Mouse (Mus musculus) intestine, postnatal 0 days (tissue): ENCODE measurements around the gene Herc1. TPM values are rescaled to one million over a fixed set of nuclear protein-coding genes. Genes with fewer than 3 reads are reported as not detected.

ENCODE experiments used
- ATAC-seq: fragments of 200-750 bp; cut with Nextera tagmentation; 2 replicates; pipeline ENCODE4 v1.8.0; 2017; ENCODE audit warnings: mild to moderate bottlenecking, moderate TSS enrichment, moderate library complexity
- H3K27ac ChIP-seq: fragments of 300-500 bp; sonication (generic); 2 replicates; pipeline ENCODE4 v1.5.1; 2014; ENCODE audit warnings: mild to moderate bottlenecking, low read depth, low read length, moderate library complexity
- H3K27me3 ChIP-seq: fragments of 300-500 bp; sonication (generic); replicated peaks from 2 replicates; pipeline ENCODE4 v1.6.1; 2014; ENCODE audit warnings: low read length, mixed read lengths; ENCODE audit not compliant: control insufficient read depth, insufficient read depth
- H3K36me3 ChIP-seq: fragments of 300-500 bp; sonication (generic); 2 replicates; pipeline ENCODE4 v1.6.1; 2014; ENCODE audit warnings: mild to moderate bottlenecking, moderate library complexity; ENCODE audit not compliant: control insufficient read depth, insufficient read depth
- H3K4me1 ChIP-seq: fragments of 300-500 bp; sonication (generic); replicated peaks from 2 replicates; pipeline ENCODE4 v1.6.1; 2014; ENCODE audit warnings: antibody characterized with exemption, low read length, mixed read lengths; ENCODE audit not compliant: control insufficient read depth, insufficient read depth
- H3K4me2 ChIP-seq: fragments of 300-500 bp; sonication (generic); replicated peaks from 2 replicates; pipeline ENCODE4 v1.6.1; 2014; ENCODE audit warnings: low read depth, mild to moderate bottlenecking, moderate library complexity
- H3K4me3 ChIP-seq: fragments of 300-500 bp; sonication (generic); 2 replicates; pipeline ENCODE4 v1.5.1; 2014; ENCODE audit warnings: low read depth, low read length
- H3K9ac ChIP-seq: fragments of 300-500 bp; sonication (generic); 2 replicates; pipeline ENCODE4 v1.6.1; 2014; ENCODE audit warnings: mild to moderate bottlenecking, low read depth, low read length
- H3K9me3 ChIP-seq: fragments of 300-500 bp; sonication (generic); 2 replicates; pipeline ENCODE4 v1.6.1; 2016; ENCODE audit warnings: mixed run types; ENCODE audit not compliant: control insufficient read depth
- CTCF ChIP-seq: sonication (generic); IDR thresholded peaks from 2 replicates; pipeline ENCODE4 v1.5.1; 2016; ENCODE audit warnings: low read depth, mild to moderate bottlenecking, control low read depth, antibody characterized with exemption, moderate library complexity
- WGBS: fragments of 180-500 bp; shearing (Covaris S2); extraction: QIAGEN DNeasy Blood & Tissue Kit; methylation state at CpG from one replicate; pipeline ENCODE4 v1.1.7; 2014; 5-methylcytosine and 5-hydroxymethylcytosine counted together
- polyA plus RNA-seq: library from polyadenylated mRNA; unstranded; fragments of >200 nt; fragmentation: Nextera tagmentation; extraction: Ambion mirVana; gene quantifications from 2 replicates; pipeline ENCODE4 v1.2.1, GENCODE M21; 2015

Herc1 gene
- polyA plus RNA-seq, result 7.2 and 10.2 TPM in 2 replicates

DNA sequence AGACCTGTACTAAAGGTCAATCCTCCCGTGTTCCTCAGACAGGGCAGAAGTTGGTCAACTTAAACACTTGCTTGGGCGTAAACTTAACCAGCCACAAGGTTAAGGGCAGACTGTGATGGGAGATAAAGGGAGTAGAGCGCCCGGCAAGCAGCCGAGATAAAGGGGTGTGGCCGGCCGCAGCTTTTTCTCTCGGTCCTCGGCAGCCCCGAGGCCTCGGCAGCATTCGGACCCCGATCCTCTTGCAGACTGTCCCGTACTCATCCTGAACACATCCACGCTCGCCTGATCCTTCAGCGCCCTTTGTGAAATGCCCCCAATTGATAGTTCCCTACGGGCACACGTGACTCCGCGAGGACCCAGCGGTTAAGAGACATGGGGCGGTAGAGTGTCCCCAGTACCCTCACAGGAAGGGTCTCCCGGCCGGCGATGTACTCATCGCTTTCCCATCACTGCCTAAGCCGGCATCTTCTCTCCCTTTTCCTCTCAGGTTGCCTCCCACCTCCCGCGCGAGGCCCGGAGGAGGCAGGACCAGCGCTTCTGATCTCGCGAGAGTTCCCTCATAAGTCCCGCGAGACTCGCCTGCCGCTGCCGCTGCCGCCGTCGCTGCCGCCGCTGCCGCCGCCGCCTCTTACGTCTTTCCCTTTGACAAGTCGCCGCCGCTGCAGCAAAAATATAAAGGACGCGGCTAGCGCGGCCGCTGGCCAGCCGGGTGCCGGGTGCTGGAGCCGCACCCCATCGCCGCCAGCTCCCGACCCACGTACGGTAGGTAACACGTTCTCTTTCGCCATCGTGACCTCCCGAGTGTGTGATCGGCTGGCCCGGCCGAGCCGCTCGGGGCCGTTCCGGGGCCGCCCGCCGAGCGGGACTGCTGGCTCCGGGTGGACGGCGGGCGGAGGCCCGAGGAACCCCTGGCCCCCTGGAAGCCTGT is at the start of gene Herc1:
TSS of gene Herc1 (plus strand) at position 591 of the 928 bp plus-strand sequence.
- peak within 1 kb of the TSS; percentile 97 for H3K9ac ChIP-seq
- H3K27ac ChIP-seq, result peak within 1 kb of the TSS; percentile 96
- H3K36me3 ChIP-seq, result no peaks in the 10 kb centered on the region
- no peak for TF ChIP-seq CTCF
- no peaks in the 10 kb centered on the region for H3K27me3 ChIP-seq
- WGBS, result under 1% methylated on average over 85 of the region's 85 CpGs
- peak within 1 kb of the TSS; percentile 99 for H3K4me3 ChIP-seq
- H3K9me3 ChIP-seq, result no peaks in the 10 kb centered on the region
- no peaks in the 10 kb centered on the region; the same call in 1 of the 2 replicates for H3K4me1 ChIP-seq
- peak within 1 kb of the TSS; percentile 91 for H3K4me2 ChIP-seq
- ATAC-seq, result peak; percentile 92

DNA sequence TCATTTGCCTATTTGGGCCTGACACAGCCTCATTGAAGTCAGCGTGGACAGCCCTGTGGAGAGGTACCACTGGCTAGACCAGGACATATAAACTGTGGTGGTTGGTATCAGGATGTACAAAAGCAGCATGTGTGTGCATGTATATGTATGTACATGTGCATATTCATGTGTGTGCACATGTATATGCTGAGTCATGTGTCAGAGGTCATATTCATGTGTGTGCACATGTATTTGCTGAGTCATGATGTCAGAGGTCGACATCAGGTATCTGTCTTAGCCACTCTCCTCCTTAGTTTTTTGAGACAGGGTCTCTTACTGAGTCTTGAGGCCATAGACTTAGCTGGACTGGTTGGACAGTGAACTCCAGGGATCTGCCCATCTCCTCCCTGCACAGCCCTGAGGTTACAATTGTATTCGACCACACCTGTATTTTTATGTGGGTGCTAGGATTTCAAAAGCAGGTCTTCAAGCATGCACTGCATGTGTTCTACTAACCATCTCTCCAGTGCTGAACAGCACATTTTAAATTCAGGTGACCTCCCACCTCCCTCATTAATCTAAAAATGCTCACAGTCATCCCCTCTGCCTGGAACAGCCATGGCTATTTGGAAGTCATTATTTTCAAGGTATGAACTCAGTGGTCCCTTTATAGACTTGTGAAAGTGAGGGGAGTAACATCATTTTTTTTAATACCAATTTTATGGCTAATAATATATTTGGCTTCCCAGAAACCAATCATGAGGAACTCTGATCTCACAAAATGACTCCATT is 45.7 kb upstream of the Herc1 start:
- Histone ChIP-seq H3K36me3 (no peaks in the 10 kb centered on the region), H3K27ac (no peak overlapping the region), H3K9me3 (no peaks in the 10 kb centered on the region), H3K4me3 (peak overlapping the region; percentile 38; the same call in 1 of the 2 replicates), H3K9ac (no peak overlapping the region), H3K4me2 (peak overlapping the region; percentile 63; the same call in 1 of the 2 replicates), H3K4me1 (0 out of 2 replicates have a peak, but pooled peaks cover 8% of the 10 kb centered on the region), H3K27me3 (no peaks in the 10 kb centered on the region)
- WGBS, result 88% methylated on average over 3 of the region's 3 CpGs
- no peak for ATAC-seq
- TF ChIP-seq CTCF, result no peak

DNA sequence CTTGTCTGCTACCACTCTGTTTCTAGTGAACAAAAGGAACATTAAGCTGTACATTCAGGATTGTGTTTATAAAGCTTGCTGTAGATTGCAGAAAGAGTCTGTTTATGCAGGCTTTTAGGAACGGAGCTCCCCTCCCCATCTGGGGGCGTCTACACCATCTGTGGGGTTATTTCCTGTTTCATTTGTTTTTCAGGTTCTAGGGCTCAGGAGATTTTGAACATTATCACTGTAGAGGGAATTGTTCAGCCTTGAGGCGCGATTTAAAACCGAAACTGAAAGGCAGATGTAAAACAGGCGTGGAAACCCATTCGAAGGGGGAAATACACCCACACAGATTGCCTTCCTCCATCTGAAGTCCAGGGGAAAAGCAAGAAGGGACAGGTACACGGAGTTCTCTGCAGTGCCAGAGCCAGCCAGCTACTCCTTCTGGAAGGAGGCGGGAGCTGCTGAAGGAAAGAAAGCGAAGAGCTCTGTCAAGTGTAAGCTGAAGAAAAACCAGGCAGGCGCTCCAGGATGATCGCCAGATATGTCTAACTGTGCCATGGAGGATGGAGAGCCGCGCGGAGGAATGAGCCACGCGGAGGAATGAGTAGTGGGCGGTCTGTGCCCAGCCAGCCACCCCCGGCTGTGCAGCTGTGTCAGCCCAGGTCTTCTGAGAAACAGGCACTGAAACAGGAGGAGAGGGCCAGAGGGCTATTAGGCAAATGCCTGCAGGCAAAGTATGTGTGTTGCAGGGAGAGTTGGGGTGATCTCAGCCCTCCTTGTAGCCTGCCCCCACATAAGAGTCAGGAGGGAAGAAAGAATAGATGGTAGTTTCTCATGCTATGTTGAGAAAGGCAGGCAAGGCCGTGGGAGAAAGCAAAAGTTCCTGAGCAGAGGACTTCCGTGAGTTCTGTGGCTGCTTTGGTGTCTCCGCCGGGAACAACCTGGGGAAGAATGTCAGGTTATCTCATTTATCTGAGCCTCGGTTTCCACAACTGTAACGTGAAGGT is 44.8 kb upstream of the Herc1 start:
- H3K9ac ChIP-seq, result peak overlapping the region; percentile 26; the same call in 1 of the 2 replicates

DNA sequence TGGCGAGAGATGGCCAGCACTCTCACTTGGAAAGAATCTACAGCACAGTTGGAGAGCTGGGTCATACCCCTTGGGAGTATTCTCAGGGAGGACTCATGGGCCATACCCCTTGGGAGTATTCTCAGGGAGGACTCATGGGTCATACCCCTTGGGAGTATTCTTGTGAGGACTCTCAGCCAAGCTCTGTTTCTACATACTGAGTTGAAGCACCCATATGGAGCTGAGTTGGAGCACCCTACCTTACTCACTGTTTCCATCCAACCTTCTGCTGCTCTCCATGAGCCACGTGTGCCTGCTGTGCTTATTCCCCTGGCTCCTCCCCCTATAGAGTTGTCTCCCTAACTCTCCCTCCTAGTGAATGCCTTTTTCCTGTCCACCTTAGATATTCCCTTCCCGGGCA is 43.8 kb upstream of the Herc1 start:
- Histone ChIP-seq H3K9me3 (no peaks in the 10 kb centered on the region), H3K4me1 (0 out of 2 replicates have a peak, but pooled peaks cover 8% of the 10 kb centered on the region), H3K4me2 (no peak overlapping the region), H3K36me3 (no peaks in the 10 kb centered on the region), H3K27ac (no peak overlapping the region), H3K9ac (no peak overlapping the region), H3K27me3 (no peaks in the 10 kb centered on the region), H3K4me3 (no peak overlapping the region)
- TF ChIP-seq CTCF, result no peak
- no peak for ATAC-seq
- WGBS, result 80% methylated on average over 3 of the region's 3 CpGs

More for the DNA sequence above, 44.8 kb upstream of the Herc1 start:
- Histone ChIP-seq H3K4me1 (0 out of 2 replicates have a peak, but pooled peaks cover 8% of the 10 kb centered on the region), H3K4me2 (peak overlapping the region; percentile 63), H3K9me3 (no peaks in the 10 kb centered on the region), H3K4me3 (peak overlapping the region; percentile 38), H3K27me3 (no peaks in the 10 kb centered on the region), H3K27ac (no peak overlapping the region), H3K36me3 (no peaks in the 10 kb centered on the region)
- 44% methylated on average over 25 of the region's 25 CpGs for WGBS
- ATAC-seq, result peak; percentile 14; the same call in 1 of the 2 replicates
- no peak for TF ChIP-seq CTCF

DNA sequence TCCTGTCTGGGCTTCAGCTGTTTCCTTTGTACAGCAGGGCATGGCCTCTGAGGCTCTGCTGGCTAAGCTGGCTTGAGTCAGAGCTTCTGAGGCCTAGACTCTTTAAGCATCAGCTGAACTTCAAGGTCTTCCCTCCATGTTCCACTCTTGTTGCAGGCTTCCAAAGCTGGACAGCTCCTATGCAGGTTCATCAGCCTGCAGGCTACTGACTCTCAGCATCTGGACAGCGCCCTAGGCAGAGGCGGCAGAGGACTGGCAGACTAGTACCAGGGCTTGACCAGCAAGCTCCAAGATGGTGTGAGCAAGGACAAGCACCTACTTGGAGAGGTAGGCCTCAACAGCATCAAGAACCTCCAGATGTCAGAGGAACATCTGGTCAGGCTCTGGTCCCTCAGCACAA is 42.9 kb upstream of the Herc1 start:
- Histone ChIP-seq H3K9me3 (no peaks in the 10 kb centered on the region), H3K27ac (no peak overlapping the region), H3K27me3 (no peaks in the 10 kb centered on the region), H3K4me1 (0 out of 2 replicates have a peak, but pooled peaks cover 8% of the 10 kb centered on the region), H3K9ac (no peak overlapping the region), H3K36me3 (no peaks in the 10 kb centered on the region), H3K4me3 (no peak overlapping the region), H3K4me2 (no peak overlapping the region)
- WGBS, result 16% methylated on average over 2 of the region's 2 CpGs
- ATAC-seq, result 0 out of 2 replicates have a peak, but pooled peaks have one; percentile 54
- no peak for TF ChIP-seq CTCF
